Mouse (Mus musculus): ENCODE measurements around the gene Gabrd. TPM values are rescaled to one million over a fixed set of nuclear protein-coding genes. Genes with fewer than 3 reads are reported as not detected.
A peak's percentile ranks its signal among the peaks of the same experiment; 100 is the strongest.

Gene Gabrd
- 0.14 and 0.16 TPM in 2 replicates for polyA plus RNA-seq (2014; fragmentation: Nextera tagmentation; extraction: Ambion mirVana)

DNA sequence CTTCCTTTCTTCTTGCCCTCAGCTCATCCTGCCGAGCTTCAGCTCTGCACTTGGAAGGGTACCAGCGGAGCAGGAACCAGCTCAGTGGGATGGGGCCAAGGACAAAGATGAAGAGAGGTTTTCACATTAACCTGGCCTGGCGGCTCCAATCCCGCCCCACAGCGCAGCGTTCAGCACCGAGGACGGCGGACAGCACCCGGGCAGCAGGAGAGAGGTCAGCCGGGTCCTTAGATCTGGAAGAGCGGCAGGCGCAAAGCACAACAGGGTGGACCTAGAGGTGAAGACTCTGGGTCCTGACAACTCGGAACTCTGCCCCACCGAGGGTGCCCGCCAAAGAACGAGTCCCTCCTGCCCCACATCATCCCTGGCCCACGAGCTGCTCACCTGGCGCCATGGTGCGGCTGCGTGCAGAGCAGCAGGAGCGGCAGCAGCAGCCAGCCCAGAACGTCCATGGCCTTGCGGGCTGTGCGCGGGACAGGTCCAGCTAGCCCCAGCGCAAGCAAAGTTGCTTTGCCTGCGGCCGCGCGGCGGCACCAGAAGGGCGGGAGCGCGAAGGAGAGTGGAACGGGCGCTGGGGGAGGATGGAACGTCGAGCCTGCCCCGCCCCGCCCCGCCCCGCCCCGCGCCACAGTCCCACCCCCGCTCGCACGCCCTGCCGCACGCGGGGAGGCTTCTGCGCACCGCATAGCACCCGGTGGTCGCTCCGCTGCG, at the start of gene Gabrd:
TSS of gene Gabrd (minus strand) at position 602 of the 711 bp plus-strand sequence.
- under 1% methylated on average over 45 of the region's 57 CpGs for WGBS (ENCODE audit: insufficient replicate concordance)
- Histone ChIP-seq H3K4me1 (ENCODE audit: control insufficient read depth, insufficient read depth, low read length) (peaks cover 7% of the 10 kb centered on the region), H3K27me3 (ENCODE audit: control insufficient read depth, insufficient read depth, low read length) (peaks cover 40% of the 10 kb centered on the region), H3K36me3 (ENCODE audit: control insufficient read depth, insufficient read depth, low read length) (no peaks in the 10 kb centered on the region), H3K9ac (ENCODE audit: low read depth, low read length) (no peak within 1 kb of the TSS), H3K4me3 (ENCODE audit: low read depth, low read length) (peak within 1 kb of the TSS; percentile 37), H3K9me3 (replicated peaks; ENCODE audit: control insufficient read depth, low read length) (no peaks in the 10 kb centered on the region), H3K27ac (ENCODE audit: low read depth, low read length) (no peak within 1 kb of the TSS), H3K4me2 (peak within 1 kb of the TSS; percentile 77)
- no peak; the same call in 1 of the 2 replicates for ATAC-seq (replicated peaks; ENCODE audit: insufficient number of reproducible peaks, low FRiP score, low TSS enrichment)

DNA sequence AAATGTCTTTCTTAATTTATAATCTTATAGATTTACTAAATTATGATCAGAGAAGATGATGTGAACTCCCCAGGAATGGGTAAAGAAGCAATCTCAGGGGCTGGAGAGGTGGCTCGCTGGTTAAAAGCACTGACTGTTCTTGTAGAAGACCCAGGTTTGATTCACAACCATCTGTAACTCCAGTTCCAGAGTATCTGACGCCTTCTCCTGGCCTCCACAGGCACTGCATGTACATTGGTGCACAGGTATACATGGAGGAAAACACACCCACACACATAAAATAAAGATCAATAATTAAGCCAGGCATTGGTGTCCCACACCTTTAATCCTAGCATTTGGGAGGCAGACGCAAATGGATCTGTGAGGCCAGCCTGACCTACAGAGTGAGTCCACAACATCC, 44.9 kb upstream of the Gabrd start:
- 59% methylated on average over 3 of the region's 3 CpGs for WGBS (ENCODE audit: insufficient replicate concordance)
- H3K4me3 ChIP-seq (ENCODE audit: low read depth, low read length): no peak overlapping the region
- H3K36me3 ChIP-seq (ENCODE audit: control insufficient read depth, insufficient read depth, low read length): no peaks in the 10 kb centered on the region
- no peak overlapping the region for H3K27ac ChIP-seq (ENCODE audit: low read depth, low read length)
- no peaks in the 10 kb centered on the region for H3K9me3 ChIP-seq (replicated peaks; ENCODE audit: control insufficient read depth, low read length)
- H3K4me2 ChIP-seq: no peak overlapping the region
- H3K9ac ChIP-seq (ENCODE audit: low read depth, low read length): no peak overlapping the region
- H3K4me1 ChIP-seq (ENCODE audit: control insufficient read depth, insufficient read depth, low read length): no peaks in the 10 kb centered on the region
- no peak for ATAC-seq (replicated peaks; ENCODE audit: insufficient number of reproducible peaks, low FRiP score, low TSS enrichment)
- H3K27me3 ChIP-seq (ENCODE audit: control insufficient read depth, insufficient read depth, low read length): no peaks in the 10 kb centered on the region

DNA sequence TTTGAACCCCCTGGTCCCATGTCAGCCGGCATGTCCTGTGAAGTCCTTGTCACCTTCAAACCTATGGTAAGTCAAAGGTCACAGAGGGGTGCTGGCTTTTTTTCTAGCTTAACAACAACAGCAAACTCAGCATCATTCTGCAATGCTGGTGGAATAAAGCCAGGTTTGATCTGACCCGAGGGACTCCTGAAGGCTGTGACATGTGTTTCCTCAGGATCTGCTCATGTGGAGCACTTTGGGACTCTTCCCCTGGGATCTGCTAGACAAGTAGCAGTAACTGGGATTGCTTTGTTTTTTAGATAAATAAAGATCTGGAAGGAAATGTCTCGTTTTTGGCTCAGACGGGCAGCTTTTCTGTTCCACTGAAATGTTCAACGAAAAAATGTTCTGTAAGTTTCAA, 36.1 kb upstream of the Gabrd start:
- no peaks in the 10 kb centered on the region for H3K4me1 ChIP-seq (ENCODE audit: control insufficient read depth, insufficient read depth, low read length)
- no peak overlapping the region for H3K9ac ChIP-seq (ENCODE audit: low read depth, low read length)
- H3K27ac ChIP-seq (ENCODE audit: low read depth, low read length): no peak overlapping the region
- H3K9me3 ChIP-seq (replicated peaks; ENCODE audit: control insufficient read depth, low read length): no peaks in the 10 kb centered on the region
- H3K4me2 ChIP-seq: no peak overlapping the region
- H3K4me3 ChIP-seq (ENCODE audit: low read depth, low read length): no peak overlapping the region
- no peaks in the 10 kb centered on the region for H3K36me3 ChIP-seq (ENCODE audit: control insufficient read depth, insufficient read depth, low read length)
- no peak for ATAC-seq (replicated peaks; ENCODE audit: insufficient number of reproducible peaks, low FRiP score, low TSS enrichment)
- no peaks in the 10 kb centered on the region for H3K27me3 ChIP-seq (ENCODE audit: control insufficient read depth, insufficient read depth, low read length)
- 61% methylated on average over 5 of the region's 5 CpGs for WGBS (ENCODE audit: insufficient replicate concordance)

DNA sequence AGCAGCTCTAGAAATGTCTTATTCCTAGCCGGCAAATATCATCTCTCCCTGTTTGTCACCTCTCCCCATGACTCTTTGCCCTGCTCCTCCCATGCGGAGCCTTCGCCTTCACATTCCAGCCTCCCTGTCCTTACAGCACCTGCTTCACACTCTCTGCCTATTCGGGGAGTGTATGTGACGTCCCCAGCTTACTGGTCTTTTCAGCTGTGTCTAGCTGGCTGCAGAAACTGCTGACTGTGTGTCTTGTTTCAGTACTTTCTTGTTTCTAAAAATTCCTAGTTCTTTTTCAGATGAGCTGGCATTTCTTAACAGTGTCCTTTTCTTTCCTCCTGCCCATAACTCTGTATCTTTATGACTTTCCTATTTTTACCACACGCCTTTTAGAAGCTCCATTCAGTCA, 34.4 kb upstream of the Gabrd start:
- WGBS (ENCODE audit: insufficient replicate concordance): 75% methylated on average over 6 of the region's 6 CpGs
- Histone ChIP-seq H3K4me3 (ENCODE audit: low read depth, low read length) (no peak overlapping the region), H3K27me3 (ENCODE audit: control insufficient read depth, insufficient read depth, low read length) (0 out of 2 replicates have a peak, but pooled peaks cover 1% of the 10 kb centered on the region), H3K4me2 (no peak overlapping the region), H3K4me1 (ENCODE audit: control insufficient read depth, insufficient read depth, low read length) (no peaks in the 10 kb centered on the region), H3K36me3 (ENCODE audit: control insufficient read depth, insufficient read depth, low read length) (no peaks in the 10 kb centered on the region), H3K9me3 (replicated peaks; ENCODE audit: control insufficient read depth, low read length) (no peaks in the 10 kb centered on the region), H3K9ac (ENCODE audit: low read depth, low read length) (no peak overlapping the region), H3K27ac (ENCODE audit: low read depth, low read length) (no peak overlapping the region)
- ATAC-seq (replicated peaks; ENCODE audit: insufficient number of reproducible peaks, low FRiP score, low TSS enrichment): no peak

GRCm38 (mm10) chr4:155429202-155429601, 31.3 kb upstream of the Gabrd start:
- no peak for ATAC-seq (replicated peaks; ENCODE audit: insufficient number of reproducible peaks, low FRiP score, low TSS enrichment)
- Histone ChIP-seq H3K27me3 (ENCODE audit: control insufficient read depth, insufficient read depth, low read length) (0 out of 2 replicates have a peak, but pooled peaks cover 4% of the 10 kb centered on the region), H3K4me3 (ENCODE audit: low read depth, low read length) (no peak overlapping the region), H3K9ac (ENCODE audit: low read depth, low read length) (no peak overlapping the region), H3K9me3 (replicated peaks; ENCODE audit: control insufficient read depth, low read length) (no peaks in the 10 kb centered on the region), H3K36me3 (ENCODE audit: control insufficient read depth, insufficient read depth, low read length) (no peaks in the 10 kb centered on the region), H3K27ac (ENCODE audit: low read depth, low read length) (no peak overlapping the region), H3K4me2 (no peak overlapping the region), H3K4me1 (ENCODE audit: control insufficient read depth, insufficient read depth, low read length) (no peaks in the 10 kb centered on the region)
- 81% methylated on average over 3 of the region's 3 CpGs for WGBS (ENCODE audit: insufficient replicate concordance)

DNA sequence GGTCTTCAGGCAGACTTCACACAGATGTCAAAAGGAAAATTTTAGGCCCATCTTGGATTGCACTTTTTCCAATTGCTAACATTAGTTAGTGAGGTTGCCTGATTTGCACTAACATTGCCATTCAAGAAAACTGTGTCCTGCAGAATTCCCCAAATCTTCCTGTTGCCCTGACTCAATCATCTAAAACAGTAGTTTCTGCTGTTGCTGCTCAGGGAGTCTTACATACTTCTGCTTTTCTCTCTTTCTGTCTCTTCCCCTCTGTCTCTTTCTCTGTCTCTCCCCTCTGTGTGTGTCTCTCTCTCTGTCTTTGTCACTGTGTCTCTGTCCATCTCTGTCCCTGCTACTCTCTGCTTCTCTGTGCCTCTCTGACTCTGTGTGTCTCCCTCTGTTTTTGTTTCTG, 30.5 kb upstream of the Gabrd start:
- no peaks in the 10 kb centered on the region for H3K36me3 ChIP-seq (ENCODE audit: control insufficient read depth, insufficient read depth, low read length)
- no peak overlapping the region for H3K4me2 ChIP-seq
- H3K27me3 ChIP-seq (ENCODE audit: control insufficient read depth, insufficient read depth, low read length): 0 out of 2 replicates have a peak, but pooled peaks cover 4% of the 10 kb centered on the region
- no peaks in the 10 kb centered on the region for H3K9me3 ChIP-seq (replicated peaks; ENCODE audit: control insufficient read depth, low read length)
- H3K9ac ChIP-seq (ENCODE audit: low read depth, low read length): no peak overlapping the region
- ATAC-seq (replicated peaks; ENCODE audit: insufficient number of reproducible peaks, low FRiP score, low TSS enrichment): no peak
- no peak overlapping the region for H3K4me3 ChIP-seq (ENCODE audit: low read depth, low read length)
- no peak overlapping the region for H3K27ac ChIP-seq (ENCODE audit: low read depth, low read length)
- H3K4me1 ChIP-seq (ENCODE audit: control insufficient read depth, insufficient read depth, low read length): no peaks in the 10 kb centered on the region

- no peak overlapping the region for H3K4me2 ChIP-seq
- H3K9ac ChIP-seq (ENCODE audit: low read depth, low read length): no peak overlapping the region
- H3K4me3 ChIP-seq (ENCODE audit: low read depth, low read length): no peak overlapping the region
- no peaks in the 10 kb centered on the region for H3K36me3 ChIP-seq (ENCODE audit: control insufficient read depth, insufficient read depth, low read length)
- ATAC-seq (replicated peaks; ENCODE audit: insufficient number of reproducible peaks, low FRiP score, low TSS enrichment): no peak
- H3K9me3 ChIP-seq (replicated peaks; ENCODE audit: control insufficient read depth, low read length): no peaks in the 10 kb centered on the region
- H3K27ac ChIP-seq (ENCODE audit: low read depth, low read length): no peak overlapping the region
- no peaks in the 10 kb centered on the region for H3K4me1 ChIP-seq (ENCODE audit: control insufficient read depth, insufficient read depth, low read length)
- WGBS (ENCODE audit: insufficient replicate concordance): 81% methylated on average over 6 of the region's 6 CpGs
- 0 out of 2 replicates have a peak, but pooled peaks cover 4% of the 10 kb centered on the region for H3K27me3 ChIP-seq (ENCODE audit: control insufficient read depth, insufficient read depth, low read length)
These were observed 28.4 kb upstream of the Gabrd start for GRCm38 (mm10) chr4:155426272-155426671.

DNA sequence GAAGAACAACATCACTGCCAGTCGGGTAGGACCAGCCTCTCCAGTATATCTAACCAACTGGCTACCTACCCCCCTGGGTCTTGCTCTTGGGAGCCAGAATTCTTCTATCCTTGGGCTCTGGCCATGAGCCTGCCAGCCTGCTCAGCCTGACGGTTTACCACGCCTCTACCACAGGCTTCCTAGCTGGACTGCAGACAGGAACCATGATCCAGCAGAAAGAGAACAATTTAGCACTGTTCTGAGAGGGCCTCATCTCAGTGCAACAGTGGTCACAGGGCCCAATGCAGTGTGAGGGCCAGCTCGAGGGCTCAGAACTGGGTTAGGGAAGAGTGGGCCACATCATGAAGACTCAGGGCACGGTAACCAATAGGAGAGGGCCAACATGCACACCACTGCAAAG, 26.1 kb upstream of the Gabrd start:
- ATAC-seq (replicated peaks; ENCODE audit: insufficient number of reproducible peaks, low FRiP score, low TSS enrichment): no peak
- Histone ChIP-seq H3K27ac (ENCODE audit: low read depth, low read length) (no peak overlapping the region), H3K9ac (ENCODE audit: low read depth, low read length) (no peak overlapping the region), H3K4me1 (ENCODE audit: control insufficient read depth, insufficient read depth, low read length) (no peaks in the 10 kb centered on the region), H3K9me3 (replicated peaks; ENCODE audit: control insufficient read depth, low read length) (no peaks in the 10 kb centered on the region), H3K36me3 (ENCODE audit: control insufficient read depth, insufficient read depth, low read length) (no peaks in the 10 kb centered on the region), H3K4me3 (ENCODE audit: low read depth, low read length) (no peak overlapping the region), H3K4me2 (no peak overlapping the region), H3K27me3 (ENCODE audit: control insufficient read depth, insufficient read depth, low read length) (0 out of 2 replicates have a peak, but pooled peaks cover 4% of the 10 kb centered on the region)
- WGBS (ENCODE audit: insufficient replicate concordance): 80% methylated on average over 5 of the region's 5 CpGs

Data from heart, embryonic 11.5 days (tissue).